Mouse (Mus musculus) embryo, embryonic 11 days (tissue): ENCODE data around the gene Rnf185.

Source experiments
- DNase-seq: peaks from one replicate; pipeline ENCODE4 v3.0.0-alpha.2; 2015

Rnf185 gene

GRCm38 (mm10) chr11:3390789-3391188 is 61.4 kb downstream of the Rnf185 start:
- no peak for DNase-seq

GRCm38 (mm10) chr11:3389996-3390395 is 62.2 kb downstream of the Rnf185 start:
- no peak for DNase-seq

GRCm38 (mm10) chr11:3387482-3388196 is 64.5 kb downstream of the Rnf185 start:
- DNase-seq = no peak

- peak; percentile 76 for DNase-seq
These were observed 65.2 kb downstream of the Rnf185 start for GRCm38 (mm10) chr11:3386941-3387368.

- DNase-seq = no peak
These were observed 69.3 kb downstream of the Rnf185 start for GRCm38 (mm10) chr11:3382602-3383594.

- no peak for DNase-seq
These were observed 70.9 kb downstream of the Rnf185 start for GRCm38 (mm10) chr11:3381148-3381814.

- DNase-seq = no peak
These were observed 72.7 kb downstream of the Rnf185 start for GRCm38 (mm10) chr11:3379427-3379826.

- DNase-seq = peak; percentile 47
These were observed 77.4 kb downstream of the Rnf185 start for GRCm38 (mm10) chr11:3374741-3375140.

GRCm38 (mm10) chr11:3374293-3374645 is 77.9 kb downstream of the Rnf185 start:
- peak; percentile 71 for DNase-seq

- DNase-seq = no peak
These were observed 78.4 kb downstream of the Rnf185 start for GRCm38 (mm10) chr11:3373591-3374292.

GRCm38 (mm10) chr11:3371599-3372295 is 80.4 kb downstream of the Rnf185 start:
- peak; percentile 3 for DNase-seq

GRCm38 (mm10) chr11:3370928-3371598 is 81.1 kb downstream of the Rnf185 start:
- DNase-seq = peak; percentile 93

- no peak for DNase-seq
These were observed 82.0 kb downstream of the Rnf185 start for GRCm38 (mm10) chr11:3370162-3370561.

GRCm38 (mm10) chr11:3369449-3369848 is 82.7 kb downstream of the Rnf185 start:
- DNase-seq = no peak

GRCm38 (mm10) chr11:3368983-3369382 is 83.2 kb downstream of the Rnf185 start:
- no peak for DNase-seq

- DNase-seq = no peak
These were observed 85.8 kb downstream of the Rnf185 start for GRCm38 (mm10) chr11:3366411-3366810.
